Mouse (Mus musculus) bone marrow, adult 2 months (tissue): ENCODE results near the gene Olfr50. TPM values are rescaled to one million over a fixed set of nuclear protein-coding genes. Genes with fewer than 3 reads are reported as not detected.

ENCODE experiments used
- H3K27ac ChIP-seq: fragments of 200-500 bp; 2 replicates; pipeline ENCODE4 v1.5.1; 2012; ENCODE audit warnings: low read depth, mild to moderate bottlenecking, control low read depth, inconsistent platforms, low read length; ENCODE audit not compliant: control insufficient read depth, poor library complexity, insufficient read depth
- H3K4me1 ChIP-seq: fragments of 200-500 bp; 2 replicates; pipeline ENCODE4 v1.6.1; 2011; ENCODE audit warnings: low read length; ENCODE audit not compliant: control insufficient read depth, insufficient read depth
- H3K4me3 ChIP-seq: fragments of 200-500 bp; replicated peaks from 2 replicates; pipeline ENCODE3; 2011; ENCODE audit warnings: mild to moderate bottlenecking, low read depth, low read length, control low read depth; ENCODE audit not compliant: control insufficient read depth
- CTCF ChIP-seq: fragments of 200-500 bp; IDR thresholded peaks from 2 replicates; pipeline ENCODE4 v1.5.1; 2011; ENCODE audit warnings: low read length, control low read depth; ENCODE audit not compliant: control insufficient read depth, insufficient read depth
- POLR2A ChIP-seq: fragments of 200-500 bp; IDR thresholded peaks from 2 replicates; pipeline ENCODE4 v1.6.1; 2011; ENCODE audit warnings: low read depth, mild to moderate bottlenecking, control low read depth, low read length, borderline replicate concordance; ENCODE audit not compliant: control insufficient read depth
- WGBS: fragments of 180-500 bp; shearing (Covaris S2); methylation state at CpG from one replicate; pipeline ENCODE4 v1.1.7; 2018; 5-methylcytosine and 5-hydroxymethylcytosine counted together
- polyA plus RNA-seq: library from polyadenylated mRNA; stranded (reverse); fragments of >200 nt; gene quantifications from 2 replicates; pipeline ENCODE4 v1.2.4, GENCODE M21; 2011; ENCODE audit warnings: low replicate concordance; ENCODE audit not compliant: missing spikeins, insufficient read depth, insufficient read length

Gene Olfr50
- 1.3 TPM in 1 of 2 replicates, not detected in the other for polyA plus RNA-seq

DNA sequence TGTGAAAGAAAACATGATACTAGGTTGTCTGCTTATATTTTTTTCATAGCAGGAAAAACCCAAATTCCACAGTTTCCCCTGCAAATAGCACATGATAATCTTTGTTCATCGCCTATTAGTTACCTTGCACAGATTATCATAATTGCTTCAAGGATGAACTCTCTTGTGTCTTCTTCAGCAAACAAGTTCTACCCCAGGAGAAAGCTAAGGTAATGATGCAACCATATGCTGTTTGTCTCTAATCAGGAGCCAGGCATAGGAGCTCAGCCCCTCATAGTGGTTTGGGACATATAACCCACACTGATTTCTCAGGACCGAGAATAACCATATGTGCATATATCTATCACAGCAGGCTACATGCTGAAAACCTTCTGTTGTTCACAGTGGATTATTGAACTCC, at the start of gene Olfr50:
TSS of gene Olfr50 (plus strand) at position 301 of the 400 bp plus-strand sequence.
- no peak for TF ChIP-seq CTCF
- TF ChIP-seq POLR2A: no peak

DNA sequence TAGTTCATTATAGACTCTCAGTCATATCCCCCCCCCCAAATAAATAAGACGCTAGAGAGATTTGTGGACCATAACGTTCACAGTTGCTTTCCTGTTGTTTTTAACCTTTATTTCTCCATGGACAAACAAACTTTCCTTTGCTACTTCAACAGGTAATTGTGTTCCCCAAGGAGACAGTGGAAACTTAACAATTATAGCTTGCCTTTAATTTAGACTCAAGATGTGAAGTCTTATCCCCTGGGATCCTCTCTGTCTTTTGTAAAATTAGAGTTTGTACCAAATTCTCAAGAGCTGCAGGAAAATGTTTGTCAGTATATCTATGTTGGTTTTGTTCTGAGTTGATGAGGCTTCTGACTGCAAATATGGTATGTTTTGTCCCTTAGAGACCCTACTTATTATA, 6.4 kb upstream of the Olfr50 start, which contains the start of gene Olfr348:
TSS of gene Olfr348 (plus strand) at position 301 of the 400 bp plus-strand sequence.
- 50% methylated on average over 2 of the region's 2 CpGs for WGBS
- no peak for TF ChIP-seq CTCF
- no peak for TF ChIP-seq POLR2A
- no peaks in the 10 kb centered on the region for H3K4me1 ChIP-seq
- H3K27ac ChIP-seq: no peak within 1 kb of the TSS
- no peak within 1 kb of the TSS for H3K4me3 ChIP-seq

More for the DNA sequence above, at the start of gene Olfr50:
- no peak within 1 kb of the TSS for H3K27ac ChIP-seq
- H3K4me3 ChIP-seq: no peak within 1 kb of the TSS
- 67% methylated on average over 2 of the region's 2 CpGs for WGBS
- no peaks in the 10 kb centered on the region for H3K4me1 ChIP-seq

DNA sequence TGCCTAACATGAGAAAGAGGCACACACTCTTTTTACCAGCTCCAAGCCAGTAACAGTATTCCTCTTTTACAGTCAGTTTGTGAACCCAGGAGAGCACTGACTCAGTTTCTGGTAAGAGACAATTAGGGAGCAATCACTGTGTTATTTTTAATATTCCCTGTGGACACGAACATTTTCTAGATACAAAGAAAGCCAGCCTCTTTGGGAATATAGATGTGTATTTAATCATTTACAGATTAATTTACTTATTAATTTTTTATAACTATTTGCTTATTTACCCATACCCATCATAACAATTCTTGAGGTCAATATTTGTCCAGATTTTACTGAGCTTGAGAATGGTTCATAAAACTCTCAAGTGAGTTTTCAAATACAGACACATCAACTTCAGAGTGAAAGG, 26.6 kb downstream of the Olfr50 start, which contains the start of gene Olfr3:
TSS of gene Olfr3 (minus strand) at position 101 of the 400 bp plus-strand sequence.
- WGBS: 72% methylated on average over 1 of the region's 1 CpGs
- no peak within 1 kb of the TSS for H3K4me3 ChIP-seq
- no peak within 1 kb of the TSS for H3K27ac ChIP-seq
- no peak for TF ChIP-seq POLR2A
- no peak for TF ChIP-seq CTCF
- no peaks in the 10 kb centered on the region for H3K4me1 ChIP-seq

DNA sequence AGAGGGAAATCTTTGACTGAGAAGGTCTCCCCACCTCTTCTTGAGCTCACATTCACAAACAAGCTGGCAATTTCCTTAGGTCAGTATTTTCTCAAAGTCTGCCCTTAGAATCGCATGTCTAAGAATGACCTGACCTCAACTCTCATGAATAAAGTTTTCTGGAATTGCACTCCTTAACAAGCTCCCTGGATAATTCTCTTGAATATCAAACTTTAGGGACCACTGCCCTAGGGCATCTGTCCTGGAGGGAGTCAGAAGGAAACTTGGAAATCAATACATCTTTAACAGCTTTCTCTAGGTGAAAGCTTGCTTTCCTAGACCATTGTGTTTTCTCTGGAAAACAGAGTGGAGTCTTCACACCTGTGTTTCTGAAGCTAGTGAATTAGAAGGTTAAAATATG, 55.7 kb downstream of the Olfr50 start, which contains the start of gene Olfr350:
TSS of gene Olfr350 (plus strand) at position 301 of the 400 bp plus-strand sequence.
- Histone ChIP-seq H3K4me1 (no peaks in the 10 kb centered on the region), H3K27ac (no peak within 1 kb of the TSS), H3K4me3 (no peak within 1 kb of the TSS)
- TF ChIP-seq CTCF: no peak
- TF ChIP-seq POLR2A: no peak
- WGBS: 82% methylated on average over 1 of the region's 1 CpGs

Other genes with a start within 250 kb of the Olfr50 start
- gene Olfr344, start 223.9 kb upstream of the Olfr50 start, polyA plus RNA-seq: 0.16 and 0.77 TPM in 2 replicates
- not detected in 2 replicates for gene Olfr345, start 150.5 kb upstream of the Olfr50 start, polyA plus RNA-seq
- gene Olfr346, start 104.8 kb upstream of the Olfr50 start, polyA plus RNA-seq: not detected in 2 replicates
- not detected in 2 replicates for gene Olfr347, start 58.6 kb upstream of the Olfr50 start, polyA plus RNA-seq
- not detected in 2 replicates for gene Olfr348, start 6.3 kb upstream of the Olfr50 start, polyA plus RNA-seq
- gene Olfr3, start 26.5 kb downstream of the Olfr50 start, polyA plus RNA-seq: not detected in 2 replicates
- not detected in 2 replicates for gene Olfr350, start 55.8 kb downstream of the Olfr50 start, polyA plus RNA-seq
- gene Olfr351, start 72.1 kb downstream of the Olfr50 start, polyA plus RNA-seq: not detected in 2 replicates
- 0.57 and 1.2 TPM in 2 replicates for gene Olfr352, start 77.9 kb downstream of the Olfr50 start, polyA plus RNA-seq
- not detected in 2 replicates for gene Olfr353, start 102.4 kb downstream of the Olfr50 start, polyA plus RNA-seq
- not detected in 2 replicates for gene Olfr354, start 115.1 kb downstream of the Olfr50 start, polyA plus RNA-seq
- not detected in 2 replicates for gene Olfr355, start 138.4 kb downstream of the Olfr50 start, polyA plus RNA-seq
- gene Olfr356, start 146.6 kb downstream of the Olfr50 start, polyA plus RNA-seq: not detected in 2 replicates
- gene Olfr357, start 203.3 kb downstream of the Olfr50 start, polyA plus RNA-seq: not detected in 2 replicates
- gene Olfr358, start 218.8 kb downstream of the Olfr50 start, polyA plus RNA-seq: not detected in 2 replicates